Mouse (Mus musculus) megakaryocyte progenitor cell, adult 5-6 weeks (primary cell): ENCODE data around the gene Ipo4. TPM values are rescaled to one million over a fixed set of nuclear protein-coding genes. Genes with fewer than 3 reads are reported as not detected.

Source experiments
- ATAC-seq: replicated peaks from 2 replicates; pipeline ENCODE4 v1.8.0; 2016; ENCODE audit warnings: mild to moderate bottlenecking, moderate TSS enrichment, inconsistent platforms; ENCODE audit not compliant: poor library complexity
- total RNA-seq, 2 experiments: library from RNA; stranded (forward) in 1 of 2; stranded (reverse) in 1 of 2; fragments of 157-497, 149-512 nt in 1 of 2; fragments of 200-1000 nt in 1 of 2; gene quantifications; 2 replicates each; pipeline versions ENCODE4 v1.2.3 to v1.2.4; 2015 to 2017

The Ipo4 gene
- total RNA-seq, 2 experiments from 2014 or later, result 12.6 to 31.0 TPM

- peak; percentile 72 for ATAC-seq
Observed at GRCm38 (mm10) chr14:55590748-55591330, 44.9 kb downstream of the Ipo4 start, which contains the start of gene Psme2. Psme2 (minus strand) TSS chr14:55591113.

- no peak for ATAC-seq
Observed at GRCm38 (mm10) chr14:55589771-55590448, 45.8 kb downstream of the Ipo4 start.

GRCm38 (mm10) chr14:55589271-55589670 is 46.5 kb downstream of the Ipo4 start:
- no peak for ATAC-seq

GRCm38 (mm10) chr14:55586149-55586548 is 49.6 kb downstream of the Ipo4 start:
- peak; percentile 36 for ATAC-seq

- peak; percentile 10; the same call in 1 of the 2 replicates for ATAC-seq
Observed at GRCm38 (mm10) chr14:55585566-55585960, 50.2 kb downstream of the Ipo4 start.

GRCm38 (mm10) chr14:55584702-55585565 is 50.8 kb downstream of the Ipo4 start, which contains the start of gene Emc9:
Emc9 (minus strand) TSS chr14:55585302.
- peak; percentile 83 for ATAC-seq

- ATAC-seq, result no peak
Observed at GRCm38 (mm10) chr14:55584303-55584701, 51.5 kb downstream of the Ipo4 start.

- ATAC-seq, result no peak
Observed at GRCm38 (mm10) chr14:55581981-55582681, 53.6 kb downstream of the Ipo4 start.

GRCm38 (mm10) chr14:55580731-55581130 is 55.0 kb downstream of the Ipo4 start:
- ATAC-seq, result no peak

GRCm38 (mm10) chr14:55579511-55580496 is 56.0 kb downstream of the Ipo4 start:
- ATAC-seq, result no peak

GRCm38 (mm10) chr14:55578668-55579269 is 57.0 kb downstream of the Ipo4 start:
- ATAC-seq, result peak; percentile 54

- peak; percentile 87 for ATAC-seq
Observed at GRCm38 (mm10) chr14:55577871-55578667, 57.7 kb downstream of the Ipo4 start, which contains the start of gene Psme1. Psme1 (plus strand) TSS chr14:55578123.

- peak; percentile 13; the same call in 1 of the 2 replicates for ATAC-seq
Observed at GRCm38 (mm10) chr14:55576376-55576775, 59.4 kb downstream of the Ipo4 start.

- no peak for ATAC-seq
Observed at GRCm38 (mm10) chr14:55575711-55576110, 60.0 kb downstream of the Ipo4 start.
